Mouse (Mus musculus) kidney, adult 8-10 months (tissue): ENCODE results near the gene Man2a2.
"Not testable (repeated sequence)": the region's sequence is repeated elsewhere in the genome, so short reads cannot be mapped to it uniquely, and the experiment has no call there.

Experiments used
- DNase-seq, 2 experiments: peaks; one replicate each; pipeline ENCODE4 v3.0.0; 2022

Man2a2 gene

GRCm38 (mm10) chr7:80330278-80330677 lies 40.9 kb downstream of the Man2a2 start:
- DNase-seq, result no peak

GRCm38 (mm10) chr7:80326076-80326475 lies 45.1 kb downstream of the Man2a2 start:
- no peak for DNase-seq

GRCm38 (mm10) chr7:80325292-80325868 lies 45.8 kb downstream of the Man2a2 start:
- no peak for DNase-seq

GRCm38 (mm10) chr7:80324816-80325119 lies 46.4 kb downstream of the Man2a2 start:
- DNase-seq, result not testable (repeated sequence)

GRCm38 (mm10) chr7:80324043-80324815 lies 46.9 kb downstream of the Man2a2 start, which contains the start of gene Rccd1:
Gene Rccd1, minus strand, starts transcription at chr7:80324454.
- DNase-seq, result peak; percentile 93 to 96

GRCm38 (mm10) chr7:80323336-80323735 lies 47.8 kb downstream of the Man2a2 start:
- DNase-seq, result no peak

GRCm38 (mm10) chr7:80319846-80320496 lies 51.2 kb downstream of the Man2a2 start:
- no peak for DNase-seq

- DNase-seq, result no peak
Observed at GRCm38 (mm10) chr7:80318670-80319069, 52.5 kb downstream of the Man2a2 start.

GRCm38 (mm10) chr7:80317439-80318115 lies 53.6 kb downstream of the Man2a2 start:
- no peak for DNase-seq

- DNase-seq, result no peak
Observed at GRCm38 (mm10) chr7:80315733-80316132, 55.4 kb downstream of the Man2a2 start.

GRCm38 (mm10) chr7:80310771-80311170 lies 60.4 kb downstream of the Man2a2 start:
- DNase-seq, result no peak

- DNase-seq, result no peak
Observed at GRCm38 (mm10) chr7:80307766-80308165, 63.4 kb downstream of the Man2a2 start.

- DNase-seq, result no peak
Observed at GRCm38 (mm10) chr7:80301522-80301921, 69.7 kb downstream of the Man2a2 start.

GRCm38 (mm10) chr7:80299568-80299967 lies 71.6 kb downstream of the Man2a2 start:
- DNase-seq, result no peak
